Mouse (Mus musculus): ENCODE measurements at regions not wholly inside any gene's neighbourhood (a gene's known extent, or its start where the extent isn't known, plus 50 kb on each side); places are given as distances from the start of the nearest gene placed in this dataset.

DNA sequence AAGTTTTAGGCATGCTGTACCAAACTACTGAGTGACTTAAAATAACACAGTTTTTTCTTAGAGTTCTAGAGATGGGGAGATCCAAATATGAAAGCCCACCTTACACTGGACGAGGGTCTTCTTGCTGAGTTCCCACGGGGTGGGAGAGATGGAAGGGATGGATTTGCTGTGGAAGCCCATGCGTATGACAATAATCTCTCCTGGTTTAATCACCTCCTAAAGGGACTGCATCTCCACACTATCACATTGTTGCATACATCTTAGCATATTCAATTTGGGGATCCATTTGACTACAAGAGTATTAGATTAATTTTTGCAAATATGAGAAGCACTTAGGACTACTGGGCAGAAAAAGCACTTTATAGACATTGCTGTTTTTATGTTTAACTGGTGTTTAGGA lies 107.1 kb downstream of the Fzd1 start:
- no peak for DNase-seq (ENCODE audit: low spot score)
- H3K4me1 ChIP-seq (replicated peaks), result peaks cover 19% of the 10 kb centered on the region
- H3K4me3 ChIP-seq, result no peak overlapping the region
- no peaks in the 10 kb centered on the region for H3K9me3 ChIP-seq
- H3K27ac ChIP-seq, result peak overlapping the region; percentile 36; the same call in 1 of the 2 replicates
- peaks cover 7% of the 10 kb centered on the region; the same call in 1 of the 2 replicates for H3K27me3 ChIP-seq (ENCODE audit: insufficient read depth, poor library complexity, severe bottlenecking)
- no peaks in the 10 kb centered on the region for H3K36me3 ChIP-seq
- 65% methylated on average over 3 of the region's 3 CpGs for whole genome bisulfite sequencing

- Histone ChIP-seq H3K4me1 (replicated peaks) (peaks cover 19% of the 10 kb centered on the region), H3K27me3 (ENCODE audit: insufficient read depth, poor library complexity, severe bottlenecking) (peaks cover 7% of the 10 kb centered on the region; the same call in 1 of the 2 replicates), H3K4me3 (no peak overlapping the region), H3K27ac (peak overlapping the region; percentile 36; the same call in 1 of the 2 replicates), H3K9me3 (no peaks in the 10 kb centered on the region), H3K36me3 (no peaks in the 10 kb centered on the region)
- 74% methylated on average over 6 of the region's 6 CpGs for WGBS
- no peak for DNase-seq (ENCODE audit: low spot score)
Measured at GRCm38 (mm10) chr5:4649858-4650556, 107.8 kb downstream of the Fzd1 start.

GRCm38 (mm10) chr5:4641041-4641440 lies 116.8 kb downstream of the Fzd1 start:
- DNase-seq (ENCODE audit: low spot score), result no peak
- H3K27me3 ChIP-seq (ENCODE audit: insufficient read depth, poor library complexity, severe bottlenecking), result no peaks in the 10 kb centered on the region
- no peak overlapping the region for H3K27ac ChIP-seq
- no peak overlapping the region for H3K4me3 ChIP-seq
- no peaks in the 10 kb centered on the region for H3K9me3 ChIP-seq
- H3K4me1 ChIP-seq (replicated peaks), result no peaks in the 10 kb centered on the region
- no peaks in the 10 kb centered on the region for H3K36me3 ChIP-seq

DNA sequence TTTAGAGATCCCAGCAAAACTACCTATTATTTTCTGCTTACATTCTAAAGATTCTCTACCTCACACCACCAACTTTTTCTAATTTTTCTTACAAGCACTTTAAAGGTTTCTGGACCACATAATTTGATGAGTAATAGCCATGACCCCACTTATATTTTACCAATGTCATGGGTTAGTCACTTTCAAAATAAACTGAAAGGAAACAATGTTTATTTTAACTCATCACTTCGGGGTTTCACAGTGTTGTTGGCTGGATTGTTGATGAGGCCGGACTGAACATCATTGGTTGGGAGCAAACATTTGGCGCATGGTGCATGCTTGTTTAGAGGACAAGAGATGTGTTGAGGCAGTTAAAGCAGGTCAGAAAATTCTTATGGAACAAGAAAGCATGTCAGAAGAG lies 124.1 kb downstream of the Fzd1 start:
- no peaks in the 10 kb centered on the region for H3K9me3 ChIP-seq
- no peaks in the 10 kb centered on the region for H3K27me3 ChIP-seq (ENCODE audit: insufficient read depth, poor library complexity, severe bottlenecking)
- no peak overlapping the region for H3K4me3 ChIP-seq
- no peak overlapping the region for H3K27ac ChIP-seq
- no peaks in the 10 kb centered on the region for H3K36me3 ChIP-seq
- WGBS, result 82% methylated on average over 3 of the region's 3 CpGs
- DNase-seq (ENCODE audit: low spot score), result no peak
- H3K4me1 ChIP-seq (replicated peaks), result no peaks in the 10 kb centered on the region

DNA sequence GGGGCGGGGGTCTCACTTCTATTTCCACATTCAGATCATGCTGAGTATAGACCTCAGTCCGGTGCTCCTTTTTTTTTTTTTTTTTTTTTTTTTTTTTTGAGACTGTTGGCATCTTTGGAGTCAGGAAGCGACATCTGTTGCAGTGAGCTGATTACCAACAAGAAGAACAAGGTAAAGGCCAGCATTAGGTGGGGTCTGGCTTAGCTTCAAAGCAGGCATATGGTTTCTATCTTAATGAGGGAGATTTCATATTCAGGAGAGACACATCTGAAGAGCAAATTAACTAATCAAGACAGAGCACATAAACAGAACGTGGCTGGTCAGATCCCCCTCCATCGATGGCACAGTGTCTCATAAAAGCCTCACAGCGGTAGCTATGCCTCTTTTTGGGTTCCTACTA lies 132.6 kb downstream of the Fzd1 start:
- no peak for DNase-seq (ENCODE audit: low spot score)
- Histone ChIP-seq H3K27ac (no peak overlapping the region), H3K9me3 (no peaks in the 10 kb centered on the region), H3K27me3 (ENCODE audit: insufficient read depth, poor library complexity, severe bottlenecking) (no peaks in the 10 kb centered on the region), H3K4me1 (replicated peaks) (no peaks in the 10 kb centered on the region), H3K4me3 (no peak overlapping the region), H3K36me3 (no peaks in the 10 kb centered on the region)
- WGBS, result 85% methylated on average over 6 of the region's 6 CpGs

DNA sequence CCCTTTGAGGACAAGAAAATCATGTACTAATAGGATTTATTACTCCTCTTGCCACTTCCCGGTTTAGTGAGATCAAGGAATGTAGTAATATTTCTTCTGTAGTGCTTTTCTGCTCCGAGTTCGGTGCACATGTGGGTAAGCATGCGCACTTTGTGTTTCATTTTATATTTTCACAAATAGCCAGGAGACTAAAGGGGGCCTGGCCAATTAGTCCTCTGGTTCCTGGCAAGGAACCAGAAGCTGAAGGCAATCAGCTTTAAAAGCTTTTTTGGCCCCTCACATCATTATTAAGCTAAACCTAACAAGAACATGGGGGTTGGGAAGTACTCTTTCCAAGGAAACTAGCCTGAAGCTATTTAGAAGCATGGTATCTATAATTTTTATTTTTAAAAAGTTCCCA lies 134.2 kb downstream of the Fzd1 start:
- no peaks in the 10 kb centered on the region for H3K27me3 ChIP-seq (ENCODE audit: insufficient read depth, poor library complexity, severe bottlenecking)
- H3K4me3 ChIP-seq, result no peak overlapping the region
- H3K27ac ChIP-seq, result no peak overlapping the region
- no peaks in the 10 kb centered on the region for H3K36me3 ChIP-seq
- no peaks in the 10 kb centered on the region for H3K9me3 ChIP-seq
- no peak for DNase-seq (ENCODE audit: low spot score)
- 91% methylated on average over 4 of the region's 4 CpGs for WGBS
- no peaks in the 10 kb centered on the region for H3K4me1 ChIP-seq (replicated peaks)

GRCm38 (mm10) chr5:4620513-4621210 lies 137.2 kb downstream of the Fzd1 start:
- 87% methylated on average over 4 of the region's 4 CpGs for WGBS
- Histone ChIP-seq H3K9me3 (no peaks in the 10 kb centered on the region), H3K27ac (no peak overlapping the region), H3K4me1 (replicated peaks) (no peaks in the 10 kb centered on the region), H3K36me3 (no peaks in the 10 kb centered on the region), H3K27me3 (ENCODE audit: insufficient read depth, poor library complexity, severe bottlenecking) (no peaks in the 10 kb centered on the region), H3K4me3 (no peak overlapping the region)
- no peak for DNase-seq (ENCODE audit: low spot score)

DNA sequence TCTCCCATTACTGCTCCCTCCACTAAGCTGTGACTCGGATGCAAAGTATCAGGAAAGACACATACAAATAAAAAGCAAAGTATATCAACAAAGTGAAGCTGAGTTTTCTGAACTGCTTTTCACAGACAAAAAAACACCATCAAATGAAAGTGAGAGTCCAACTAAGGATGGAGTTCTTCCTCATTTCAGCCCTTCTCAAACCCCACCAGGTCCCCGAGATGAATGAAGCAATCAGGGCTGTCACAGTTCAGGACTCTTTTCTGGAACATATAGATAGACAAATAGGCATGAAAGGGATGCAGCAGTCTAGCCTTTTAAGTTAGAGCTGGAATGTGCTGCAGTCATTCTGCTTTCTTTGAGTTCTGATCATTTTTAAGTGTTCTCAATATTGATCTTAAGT lies 142.6 kb downstream of the Fzd1 start:
- Histone ChIP-seq H3K4me1 (replicated peaks) (no peaks in the 10 kb centered on the region), H3K4me3 (no peak overlapping the region), H3K9me3 (no peaks in the 10 kb centered on the region), H3K27me3 (ENCODE audit: insufficient read depth, poor library complexity, severe bottlenecking) (no peaks in the 10 kb centered on the region), H3K27ac (no peak overlapping the region), H3K36me3 (no peaks in the 10 kb centered on the region)
- DNase-seq (ENCODE audit: low spot score), result no peak
- WGBS, result 83% methylated on average over 2 of the region's 2 CpGs

DNA sequence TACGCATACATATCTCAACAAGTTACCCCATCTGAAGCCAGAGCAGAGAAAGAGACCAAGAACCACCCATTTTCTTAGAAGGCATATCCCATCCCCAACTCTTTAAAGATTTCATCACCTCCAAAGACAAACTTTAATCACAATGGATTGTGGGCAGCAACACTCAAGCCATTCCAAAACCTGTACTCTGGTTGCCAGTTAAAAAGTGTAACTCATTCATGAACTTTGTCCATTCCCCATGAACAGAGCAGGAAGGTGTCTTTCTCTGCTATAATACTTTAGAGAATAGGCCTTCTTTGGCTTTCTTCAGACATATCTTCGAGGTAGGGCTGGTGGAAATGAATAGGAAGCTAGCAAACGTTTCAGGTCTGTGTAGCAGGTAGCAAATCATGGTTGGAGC lies 160.4 kb downstream of the Fzd1 start:
- H3K27ac ChIP-seq, result no peak overlapping the region
- no peaks in the 10 kb centered on the region for H3K4me1 ChIP-seq (replicated peaks)
- no peaks in the 10 kb centered on the region for H3K9me3 ChIP-seq
- DNase-seq (ENCODE audit: low spot score), result no peak
- 85% methylated on average over 3 of the region's 3 CpGs for WGBS
- no peaks in the 10 kb centered on the region for H3K27me3 ChIP-seq (ENCODE audit: insufficient read depth, poor library complexity, severe bottlenecking)
- H3K36me3 ChIP-seq, result no peaks in the 10 kb centered on the region
- H3K4me3 ChIP-seq, result no peak overlapping the region

- H3K27ac ChIP-seq, result no peak overlapping the region
- WGBS, result 75% methylated on average over 2 of the region's 2 CpGs
- no peaks in the 10 kb centered on the region for H3K36me3 ChIP-seq
- H3K9me3 ChIP-seq, result no peaks in the 10 kb centered on the region
- no peaks in the 10 kb centered on the region for H3K27me3 ChIP-seq (ENCODE audit: insufficient read depth, poor library complexity, severe bottlenecking)
- no peak for DNase-seq (ENCODE audit: low spot score)
- H3K4me3 ChIP-seq, result no peak overlapping the region
- H3K4me1 ChIP-seq (replicated peaks), result no peaks in the 10 kb centered on the region
Measured at GRCm38 (mm10) chr5:4595010-4595409, 162.8 kb downstream of the Fzd1 start.

DNA sequence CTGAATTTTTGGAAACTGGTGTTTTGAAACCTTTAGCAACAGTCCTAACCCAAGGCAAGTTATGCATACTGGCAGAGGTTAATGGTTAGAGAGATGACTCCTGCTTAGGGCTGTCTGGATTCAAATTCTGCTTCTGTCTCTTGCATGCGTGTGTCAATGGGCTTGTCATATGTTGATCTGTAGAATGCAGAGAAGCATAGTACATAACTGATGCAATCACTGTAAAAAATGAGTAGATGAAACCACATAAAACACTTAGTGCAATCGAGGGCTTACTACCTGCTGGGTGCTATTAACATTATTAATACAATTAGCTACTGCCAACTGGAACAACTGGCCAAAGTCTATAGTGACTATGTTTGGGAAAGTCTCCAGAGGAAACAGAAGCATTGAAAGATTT lies 163.3 kb downstream of the Fzd1 start:
- Histone ChIP-seq H3K4me1 (replicated peaks) (no peaks in the 10 kb centered on the region), H3K9me3 (no peaks in the 10 kb centered on the region), H3K27me3 (ENCODE audit: insufficient read depth, poor library complexity, severe bottlenecking) (no peaks in the 10 kb centered on the region), H3K27ac (no peak overlapping the region), H3K4me3 (no peak overlapping the region), H3K36me3 (no peaks in the 10 kb centered on the region)
- 86% methylated on average over 2 of the region's 2 CpGs for WGBS
- DNase-seq (ENCODE audit: low spot score), result no peak

DNA sequence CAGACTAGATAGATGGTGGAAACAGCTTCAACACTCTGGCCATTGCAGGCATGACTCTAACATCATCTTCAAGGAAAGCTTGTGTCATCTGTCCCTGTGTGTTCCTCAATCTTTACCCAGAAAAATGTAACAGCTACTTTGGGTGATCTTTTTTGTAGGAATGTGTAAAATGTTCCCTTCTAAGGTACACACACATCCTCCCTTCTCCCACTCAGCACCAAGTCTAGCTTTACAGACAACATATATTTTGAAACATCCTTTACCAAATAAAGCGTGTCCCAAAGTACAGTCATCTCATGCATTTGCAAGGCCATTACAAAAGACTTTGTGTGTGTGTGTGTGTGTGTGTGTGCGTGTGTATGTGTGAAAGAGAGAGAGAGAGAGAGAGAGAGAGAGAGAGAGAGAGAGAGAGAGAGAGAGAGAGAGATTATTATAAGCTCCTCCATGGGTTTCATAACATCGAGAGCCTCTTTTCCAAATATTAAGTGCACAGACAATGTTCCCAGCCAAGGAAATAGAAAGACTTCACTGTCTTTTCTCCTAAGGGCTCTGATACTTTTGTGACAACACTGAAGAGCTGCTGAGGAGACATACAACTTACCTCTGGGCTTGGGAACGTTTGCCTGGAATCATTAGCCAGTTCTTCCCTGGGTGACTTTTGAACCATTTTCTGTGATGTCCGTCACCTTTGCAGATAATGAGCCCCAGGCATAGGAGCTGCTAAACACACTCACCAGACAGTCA lies 164.0 kb downstream of the Fzd1 start:
- Histone ChIP-seq H3K27me3 (ENCODE audit: insufficient read depth, poor library complexity, severe bottlenecking) (no peaks in the 10 kb centered on the region), H3K9me3 (no peaks in the 10 kb centered on the region), H3K4me3 (no peak overlapping the region), H3K4me1 (replicated peaks) (no peaks in the 10 kb centered on the region), H3K27ac (no peak overlapping the region), H3K36me3 (no peaks in the 10 kb centered on the region)
- DNase-seq (ENCODE audit: low spot score), result no peak
- 82% methylated on average over 5 of the region's 5 CpGs for WGBS

- DNase-seq (ENCODE audit: low spot score), result no peak
- Histone ChIP-seq H3K4me3 (no peak overlapping the region), H3K27me3 (ENCODE audit: insufficient read depth, poor library complexity, severe bottlenecking) (no peaks in the 10 kb centered on the region), H3K36me3 (no peaks in the 10 kb centered on the region), H3K4me1 (replicated peaks) (no peaks in the 10 kb centered on the region), H3K9me3 (no peaks in the 10 kb centered on the region), H3K27ac (no peak overlapping the region)
- 93% methylated on average over 1 of the region's 1 CpGs for WGBS
Measured at GRCm38 (mm10) chr5:4591721-4592120, 166.1 kb downstream of the Fzd1 start.
